Comparison of ENCODE assay signal across 8 mouse cellular contexts in genomic region chr6:4488349-4488748, GRCm38 (mm10). TPM values are rescaled to one million over a fixed set of nuclear protein-coding genes. Genes with fewer than 3 reads are reported as not detected.
A peak's percentile ranks its signal among the peaks of the same experiment; 100 is the strongest.
DNase-seq lines count a peak whose midpoint lies in the region; ATAC-seq and TF ChIP-seq lines count a peak whose summit lies in the region.

No protein-coding gene starts in this region.

- no peak for ATAC-seq in midbrain, embryonic 14.5 days (ENCODE audit: low FRiP score, low TSS enrichment)
- peak; percentile 68; the same call in 1 of the 2 replicates for ATAC-seq in kidney, embryonic 16.5 days (ENCODE audit: low FRiP score, low TSS enrichment)
- ATAC-seq in midbrain, embryonic 15.5 days (replicated peaks): no peak

- no peak overlapping the region for H3K4me2 ChIP-seq in midbrain, embryonic 14.5 days (ENCODE audit: low read length)
- peak overlapping the region; percentile 41 for H3K4me2 ChIP-seq in kidney, embryonic 16.5 days (replicated peaks; ENCODE audit: low read depth, low read length)
- peak overlapping the region; percentile 97 for H3K4me2 ChIP-seq in myocyte (ENCODE audit: low read depth)
- H3K4me2 ChIP-seq in midbrain, embryonic 15.5 days: no peak overlapping the region

- H3K9ac ChIP-seq in midbrain, embryonic 14.5 days (replicated peaks; ENCODE audit: low read length): no peak overlapping the region
- H3K9ac ChIP-seq in kidney, embryonic 16.5 days (replicated peaks; ENCODE audit: low read length): 0 out of 2 replicates have a peak overlapping the region, but pooled peaks have one; percentile 50
- H3K9ac ChIP-seq in midbrain, embryonic 15.5 days: no peak overlapping the region

- no peaks in the 10 kb centered on the region for H3K36me3 ChIP-seq in midbrain, embryonic 10.5 days
- no peaks in the 10 kb centered on the region for H3K36me3 ChIP-seq in midbrain, embryonic 14.5 days (ENCODE audit: control insufficient read depth, insufficient read depth, low read length)
- H3K36me3 ChIP-seq in heart, embryonic 10.5 days: no peaks in the 10 kb centered on the region
- H3K36me3 ChIP-seq in kidney, embryonic 16.5 days (ENCODE audit: insufficient read depth, low read length): no peaks in the 10 kb centered on the region
- no peaks in the 10 kb centered on the region for H3K36me3 ChIP-seq in myocyte (ENCODE audit: control insufficient read depth, insufficient read depth)
- H3K36me3 ChIP-seq in midbrain, embryonic 15.5 days (replicated peaks): no peaks in the 10 kb centered on the region

- no peak overlapping the region for H3K4me3 ChIP-seq in midbrain, embryonic 10.5 days
- H3K4me3 ChIP-seq in midbrain, embryonic 14.5 days (replicated peaks; ENCODE audit: low read depth, low read length): no peak overlapping the region
- H3K4me3 ChIP-seq in heart, embryonic 10.5 days: no peak overlapping the region
- no peak overlapping the region for H3K4me3 ChIP-seq in kidney, embryonic 16.5 days (ENCODE audit: low read length)
- no peak overlapping the region for H3K4me3 ChIP-seq in myocyte
- no peak overlapping the region for H3K4me3 ChIP-seq in midbrain, embryonic 15.5 days

- H3K4me1 ChIP-seq in midbrain, embryonic 10.5 days: peaks cover 21% of the 10 kb centered on the region
- H3K4me1 ChIP-seq in midbrain, embryonic 14.5 days (ENCODE audit: control insufficient read depth, insufficient read depth, low read length): no peaks in the 10 kb centered on the region
- H3K4me1 ChIP-seq in heart, embryonic 10.5 days: peaks cover 38% of the 10 kb centered on the region
- H3K4me1 ChIP-seq in kidney, embryonic 16.5 days (ENCODE audit: insufficient read depth, low read length): peaks cover 31% of the 10 kb centered on the region
- H3K4me1 ChIP-seq in midbrain, embryonic 15.5 days: peaks cover 2% of the 10 kb centered on the region; the same call in 1 of the 2 replicates

- no peak for DNase-seq in midbrain, embryonic 10.5 days (ENCODE audit: low spot score)
- no peak for DNase-seq in midbrain, embryonic 14.5 days
- no peak for DNase-seq in heart, embryonic 10.5 days (ENCODE audit: low spot score)
- no peak for DNase-seq in MN1 (ENCODE audit: low spot score)
- DNase-seq in cerebellum, adult 8-10 months: no peak

- no peak overlapping the region for H3ac ChIP-seq in myocyte (ENCODE audit: control insufficient read depth, insufficient read length)

- H3K9me3 ChIP-seq in midbrain, embryonic 10.5 days (replicated peaks): no peaks in the 10 kb centered on the region
- no peaks in the 10 kb centered on the region for H3K9me3 ChIP-seq in midbrain, embryonic 14.5 days (ENCODE audit: control insufficient read depth, low read length)
- no peaks in the 10 kb centered on the region for H3K9me3 ChIP-seq in heart, embryonic 10.5 days
- H3K9me3 ChIP-seq in kidney, embryonic 16.5 days (ENCODE audit: low read length): no peaks in the 10 kb centered on the region
- no peaks in the 10 kb centered on the region for H3K9me3 ChIP-seq in midbrain, embryonic 15.5 days

- 23% methylated on average over 1 of the region's 1 CpGs for WGBS in midbrain, embryonic 10.5 days
- WGBS in midbrain, embryonic 14.5 days: 3% methylated on average over 1 of the region's 1 CpGs
- WGBS in heart, embryonic 10.5 days: 10% methylated on average over 1 of the region's 1 CpGs
- 4% methylated on average over 1 of the region's 1 CpGs for WGBS in kidney, embryonic 16.5 days
- WGBS in midbrain, embryonic 15.5 days: 10% methylated on average over 1 of the region's 1 CpGs

- H3K79me2 ChIP-seq in myocyte (ENCODE audit: control insufficient read depth, insufficient read depth): no peaks in the 10 kb centered on the region

- H3K27ac ChIP-seq in midbrain, embryonic 10.5 days (replicated peaks): peak overlapping the region; percentile 49; the same call in 1 of the 2 replicates
- no peak overlapping the region for H3K27ac ChIP-seq in midbrain, embryonic 14.5 days (replicated peaks; ENCODE audit: low read depth, low read length)
- peak overlapping the region; percentile 84 for H3K27ac ChIP-seq in heart, embryonic 10.5 days
- H3K27ac ChIP-seq in kidney, embryonic 16.5 days (ENCODE audit: low read length): peak overlapping the region; percentile 93
- no peak overlapping the region for H3K27ac ChIP-seq in midbrain, embryonic 15.5 days

- TF ChIP-seq POLR2A in myocyte (IDR thresholded peaks at IDR 0.05; ENCODE audit: insufficient read length, low read depth): no peak

- no peaks in the 10 kb centered on the region for H3K27me3 ChIP-seq in midbrain, embryonic 10.5 days (ENCODE audit: low read depth, poor library complexity, severe bottlenecking)
- no peaks in the 10 kb centered on the region for H3K27me3 ChIP-seq in midbrain, embryonic 14.5 days (ENCODE audit: control insufficient read depth, insufficient read depth, low read length)
- H3K27me3 ChIP-seq in heart, embryonic 10.5 days (ENCODE audit: insufficient read depth, poor library complexity, severe bottlenecking): no peaks in the 10 kb centered on the region
- no peaks in the 10 kb centered on the region for H3K27me3 ChIP-seq in kidney, embryonic 16.5 days (ENCODE audit: insufficient read depth, low read length)
- H3K27me3 ChIP-seq in myocyte (ENCODE audit: control insufficient read depth, insufficient read depth, insufficient read length): no peaks in the 10 kb centered on the region
- no peaks in the 10 kb centered on the region for H3K27me3 ChIP-seq in midbrain, embryonic 15.5 days (replicated peaks)

TF ChIP-seq in myocyte, 11 proteins besides CTCF, POLR2A, EP300 and RAD21:
- TF ChIP-seq MYOG (IDR thresholded peaks at IDR 0.05; ENCODE audit: control insufficient read depth in 1 of 3, insufficient read depth in 1 of 3, insufficient read length in 2 of 3, low read depth in 2 of 3) (peak in 1 of 3 experiments; percentile 30), POLR2AphosphoS2 (IDR thresholded peaks at IDR 0.05; ENCODE audit: insufficient read length, low read depth) (no peak), SRF (IDR thresholded peaks at IDR 0.05; ENCODE audit: control insufficient read depth, insufficient read length, low read depth) (no peak), MYOD1 (IDR thresholded peaks at IDR 0.05; ENCODE audit: control insufficient read depth in 1 of 3, insufficient read length in 2 of 3, low read depth in 2 of 3) (peak in 2 of 3 experiments; percentile 33 to 40)
TF ChIP-seq in myocyte: peak in this region for 2.

RNA-seq across cellular contexts. Expression of gene Col1a2, which starts 16.3 kb away (rescaled TPM):
- 84.9 and 139 TPM in 2 replicates for polyA plus RNA-seq in midbrain, embryonic 10.5 days (2016; fragmentation: Nextera tagmentation; extraction: Ambion mirVana)
- polyA plus RNA-seq in midbrain, embryonic 14.5 days (2014; fragmentation: Nextera tagmentation; extraction: Ambion mirVana): 2.4 and 88.1 TPM in 2 replicates
- 88.7 and 175 TPM in 2 replicates for polyA plus RNA-seq in heart, embryonic 10.5 days (2016; fragmentation: Nextera tagmentation; extraction: Ambion mirVana)
- polyA plus RNA-seq in kidney, embryonic 16.5 days (2015; fragmentation: Nextera tagmentation; extraction: Ambion mirVana): 551 and 618 TPM in 2 replicates
- 627 TPM for polyA plus RNA-seq in myocyte (2012; fragmentation: generic; extraction: Trizol)
- 89.0 and 101 TPM in 2 replicates for polyA plus RNA-seq in midbrain, embryonic 15.5 days (2015; fragmentation: Nextera tagmentation; extraction: Ambion mirVana)

Comparison
In these comparisons a context has a peak if more than half of its experiments do, and no peak if none do; other contexts are left out.
1. H3K27ac ChIP-seq: peak in midbrain, embryonic 10.5 days (single experiment), heart, embryonic 10.5 days (single experiment) and kidney, embryonic 16.5 days (single experiment); none in midbrain, embryonic 14.5 days (single experiment) and midbrain, embryonic 15.5 days (single experiment).
2. H3K4me2 ChIP-seq: peak in kidney, embryonic 16.5 days (single experiment) and myocyte (single experiment); none in midbrain, embryonic 14.5 days (single experiment) and midbrain, embryonic 15.5 days (single experiment).